Mouse (Mus musculus) left cerebral cortex, postnatal 14 days (tissue): ENCODE data around the gene Bad. TPM values are rescaled to one million over a fixed set of nuclear protein-coding genes. Genes with fewer than 3 reads are reported as not detected.

ENCODE experiments used
- DNase-seq, 2 experiments: peaks; one replicate each; pipeline ENCODE4 v3.0.0; 2021 to 2022; ENCODE audit warnings: low spot score in 2 of 2, mixed read lengths in 1 of 2
- intact Hi-C: fragments of 180-260 bp; cut with DNase I; formaldehyde crosslinking; loops from one replicate; pipeline ENCODE4 v1.15.1; 2025
- microRNA-seq, 2 experiments: library from miRNA; unstranded; fragments of <30 nt; microRNA quantifications; one replicate each; pipeline ENCODE4 v1.2.0; 2022
- total RNA-seq, 2 experiments: library from RNA; stranded (reverse); gene quantifications; 2 replicates each; pipeline ENCODE4 v1.2.3; 2021

The Bad gene
- total RNA-seq, 2 experiments from 2014 or later: 35.2 to 36.0 TPM

- intact Hi-C loops: no loop called here
Measured at GRCm38 (mm10) chr19:6992011-6992858, 50.6 kb downstream of the Bad start, which contains the start of gene Dnajc4. Gene Dnajc4 (minus strand): TSS chr19:6992572.

GRCm38 (mm10) chr19:6993011-6993770, 51.5 kb downstream of the Bad start:
- DNase-seq: no peak
- intact Hi-C loops: no loop called here

More at GRCm38 (mm10) chr19:6992011-6992858, 50.6 kb downstream of the Bad start, which contains the start of gene Dnajc4:
- DNase-seq: peak; percentile 95 to 96

- DNase-seq: no peak
- intact Hi-C loops: no loop called here
Measured at GRCm38 (mm10) chr19:6994002-6994401, 52.3 kb downstream of the Bad start.

GRCm38 (mm10) chr19:6994489-6994888, 52.8 kb downstream of the Bad start:
- intact Hi-C loops: no loop called here
- DNase-seq: no peak

- intact Hi-C loops: no loop called here
- no peak for DNase-seq
Measured at GRCm38 (mm10) chr19:6995255-6995991, 53.8 kb downstream of the Bad start.

GRCm38 (mm10) chr19:6996006-6996405, 54.3 kb downstream of the Bad start, which contains the start of the genes Nudt22 and Trpt1:
Gene Nudt22 (minus strand): TSS chr19:6996117.
Gene Trpt1 (plus strand): TSS chr19:6996131.
- DNase-seq: peak; percentile 64 to 78
- intact Hi-C loops: no loop called here

- DNase-seq: no peak
- intact Hi-C loops: no loop called here
Measured at GRCm38 (mm10) chr19:6997721-6998290, 56.1 kb downstream of the Bad start.

GRCm38 (mm10) chr19:6999360-7000063, 57.9 kb downstream of the Bad start:
- intact Hi-C loops: no loop called here
- DNase-seq: no peak

Small RNAs within 50 kb of the gene (microRNA-seq; reads per million reads assigned to microRNA genes)
- gene Mir6990: 7.7 to 9.4 reads per million in 2 experiments

Other genes starting within 250 kb of the Bad start
- gene Rps6ka4, start 101.2 kb upstream of the Bad start, total RNA-seq: 10 to 100 TPM; 30.4 to 32.8 TPM
- gene Ccdc88b, start 83.7 kb upstream of the Bad start, total RNA-seq: 1 to 10 TPM; 2.6 to 3.4 TPM
- gene Trmt112, start 32.2 kb upstream of the Bad start, total RNA-seq: 10 to 100 TPM; 34.4 to 36.5 TPM
- 100 to 1,000 TPM; 354 to 355 TPM for gene Prdx5, start 31.8 kb upstream of the Bad start, total RNA-seq
- gene Esrra, start 20.0 kb upstream of the Bad start, total RNA-seq: 10 to 100 TPM; 56.0 to 60.9 TPM
- 10 to 100 TPM; 23.0 to 28.8 TPM for gene Catsperz, start 16.5 kb upstream of the Bad start, total RNA-seq
- 10 to 100 TPM; 44.9 to 50.4 TPM for gene Kcnk4, start 7.3 kb upstream of the Bad start, total RNA-seq
- gene Gpr137, start 619 bp downstream of the Bad start, total RNA-seq: 10 to 100 TPM; 91.5 to 92.3 TPM
- 10 to 100 TPM; 55.4 to 71.5 TPM for gene Ppp1r14b, start 33.1 kb downstream of the Bad start, total RNA-seq
- 10 to 100 TPM; 13.4 to 13.6 TPM for gene Plcb3, start 34.6 kb downstream of the Bad start, total RNA-seq
- 10 to 100 TPM; 69.4 to 78.8 TPM for gene Fkbp2, start 38.6 kb downstream of the Bad start, total RNA-seq
- gene Vegfb, start 45.8 kb downstream of the Bad start, total RNA-seq: 10 to 100 TPM; 64.3 to 75.4 TPM
- gene Dnajc4, start 50.7 kb downstream of the Bad start, total RNA-seq: 10 to 100 TPM; 21.1 to 21.2 TPM
- gene Nudt22, start 54.3 kb downstream of the Bad start, total RNA-seq: 10 to 100 TPM in 1 of 2 experiments, 1 to 10 TPM in 1; 8.7 to 10.1 TPM
- 10 to 100 TPM; 19.1 to 20.7 TPM for gene Trpt1, start 54.3 kb downstream of the Bad start, total RNA-seq
- 1 to 10 TPM; 4.5 to 4.6 TPM for gene Fermt3, start 77.6 kb downstream of the Bad start, total RNA-seq
- 100 to 1,000 TPM; 155 to 165 TPM for gene Stip1, start 98.1 kb downstream of the Bad start, total RNA-seq
- gene Macrod1, start 114.9 kb downstream of the Bad start, total RNA-seq: 10 to 100 TPM in 1 of 2 experiments, 1 to 10 TPM in 1; 8.4 to 11.3 TPM
- gene Flrt1, start 163.9 kb downstream of the Bad start, total RNA-seq: 10 to 100 TPM; 33.0 to 35.2 TPM